Mouse (Mus musculus) CH12.LX (cell line): ENCODE results near the gene Wbp1l. TPM values are rescaled to one million over a fixed set of nuclear protein-coding genes. Genes with fewer than 3 reads are reported as not detected.

Experiments used
- DNase-seq: peaks from one replicate; pipeline ENCODE4 v3.0.0-alpha.2; 2013; ENCODE audit errors: extremely low read depth
- H3K27ac ChIP-seq: 2 replicates; pipeline ENCODE4 v1.5.1; 2012; ENCODE audit warnings: low read depth, mild to moderate bottlenecking, control low read depth, moderate library complexity; ENCODE audit not compliant: insufficient read depth
- H3K27me3 ChIP-seq: replicated peaks from 2 replicates; pipeline ENCODE3; 2012; ENCODE audit warnings: inconsistent platforms
- H3K36me3 ChIP-seq, 2 experiments: replicated peaks in 1 of 2; 2 replicates each; pipeline versions ENCODE3 to v1.6.1; 2012; ENCODE audit warnings: inconsistent platforms in 1 of 2, low read length in 1 of 2, mild to moderate bottlenecking in 1 of 2, mixed read lengths in 1 of 2, moderate library complexity in 1 of 2; ENCODE audit not compliant: control insufficient read depth in 1 of 2, insufficient read depth in 1 of 2
- H3K4me1 ChIP-seq, 2 experiments: 2 replicates each; pipeline ENCODE4 v1.6.1; 2012; ENCODE audit warnings: inconsistent platforms in 1 of 2, moderate library complexity in 1 of 2; ENCODE audit not compliant: insufficient read depth in 2 of 2, control insufficient read depth in 1 of 2
- H3K4me2 ChIP-seq: 2 replicates; pipeline ENCODE4 v1.6.1; 2012; ENCODE audit warnings: low read depth, mild to moderate bottlenecking, control low read depth; ENCODE audit not compliant: poor library complexity, insufficient read depth, severe bottlenecking
- H3K4me3 ChIP-seq, 3 experiments: fragments of 150-350 bp in 1 of 3; sonication (generic) in 1 of 3; replicated peaks in 1 of 3; 2 replicates each; pipeline versions ENCODE3 to v1.5.1; 2011 to 2012; ENCODE audit warnings: low read depth in 2 of 3, low read length in 2 of 3, mild to moderate bottlenecking in 2 of 3, moderate library complexity in 2 of 3, control low read depth in 1 of 3, improper control_type of control experiment in 1 of 3, inconsistent platforms in 1 of 3, mixed read lengths in 1 of 3; ENCODE audit not compliant: poor library complexity in 1 of 3
- H3K79me2 ChIP-seq: replicated peaks from 2 replicates; pipeline ENCODE4 v1.6.1; 2012; ENCODE audit warnings: mild to moderate bottlenecking, moderate library complexity; ENCODE audit not compliant: control insufficient read depth, poor library complexity, insufficient read depth, severe bottlenecking; ENCODE audit errors: extremely low read depth
- H3K9ac ChIP-seq: 2 replicates; pipeline ENCODE4 v1.6.1; 2012; ENCODE audit warnings: low read depth, mild to moderate bottlenecking, control low read depth, moderate library complexity; ENCODE audit not compliant: insufficient read depth
- H3K9me3 ChIP-seq: replicated peaks from 2 replicates; pipeline ENCODE3; 2012; ENCODE audit warnings: low read length, inconsistent platforms, mixed read lengths
- BHLHE40 ChIP-seq: IDR thresholded peaks from 2 replicates; pipeline ENCODE4 v1.6.1; 2011; ENCODE audit warnings: mild to moderate bottlenecking, low read depth, low read length, improper control_type of control experiment
- CHD1 ChIP-seq: IDR thresholded peaks from 2 replicates; pipeline ENCODE4 v1.6.1; 2012; ENCODE audit warnings: low read depth, low read length, improper control_type of control experiment, inconsistent platforms
- ELF1 ChIP-seq: IDR thresholded peaks from 2 replicates; pipeline ENCODE4 v1.6.1; 2014; ENCODE audit warnings: low read depth, mild to moderate bottlenecking, inconsistent platforms, low read length, improper control_type of control experiment
- GABPA ChIP-seq: IDR thresholded peaks from 2 replicates; pipeline ENCODE4 v1.6.1; 2012; ENCODE audit warnings: low read depth, low read length, improper control_type of control experiment, inconsistent platforms; ENCODE audit not compliant: insufficient replicate concordance
- HCFC1 ChIP-seq: IDR thresholded peaks from 2 replicates; pipeline ENCODE4 v1.6.1; 2012; ENCODE audit warnings: low read depth, mild to moderate bottlenecking, inconsistent platforms, low read length, improper control_type of control experiment
- JUN ChIP-seq: IDR thresholded peaks from 2 replicates; pipeline ENCODE4 v1.6.1; 2011; ENCODE audit warnings: low read depth, mild to moderate bottlenecking, low read length, improper control_type of control experiment, moderate library complexity; ENCODE audit not compliant: insufficient read depth
- MAFK ChIP-seq: IDR thresholded peaks from 2 replicates; pipeline ENCODE4 v1.6.1; 2011; ENCODE audit warnings: low read length, improper control_type of control experiment; ENCODE audit not compliant: insufficient replicate concordance
- MEF2A ChIP-seq: IDR thresholded peaks from 2 replicates; pipeline ENCODE4 v1.6.1; 2014; ENCODE audit warnings: low read depth, mild to moderate bottlenecking, inconsistent platforms, low read length, improper control_type of control experiment, borderline replicate concordance
- NELFE ChIP-seq: IDR thresholded peaks from 2 replicates; pipeline ENCODE4 v1.6.1; 2011; ENCODE audit warnings: low read depth, low read length, improper control_type of control experiment
- NRF1 ChIP-seq: IDR thresholded peaks from 2 replicates; pipeline ENCODE4 v1.6.1; 2014; ENCODE audit warnings: low read depth, mild to moderate bottlenecking, inconsistent platforms, low read length, improper control_type of control experiment, moderate library complexity
- PAX5 ChIP-seq: IDR thresholded peaks from 2 replicates; pipeline ENCODE4 v1.6.1; 2012; ENCODE audit warnings: low read length, inconsistent platforms, mixed read lengths
- RAD21 ChIP-seq: IDR thresholded peaks from 2 replicates; pipeline ENCODE4 v1.6.1; 2011; ENCODE audit warnings: low read depth, mild to moderate bottlenecking, low read length, improper control_type of control experiment, moderate library complexity
- RCOR1 ChIP-seq: conservative IDR thresholded peaks from 2 replicates; pipeline ENCODE4 v1.6.1; 2012; ENCODE audit warnings: low read depth, mild to moderate bottlenecking, inconsistent platforms, low read length, improper control_type of control experiment
- SIN3A ChIP-seq: IDR thresholded peaks from 2 replicates; pipeline ENCODE4 v1.6.1; 2012; ENCODE audit warnings: low read length, improper control_type of control experiment, inconsistent platforms
- TBP ChIP-seq: conservative IDR thresholded peaks from 2 replicates; pipeline ENCODE4 v1.6.1; 2011; ENCODE audit warnings: low read depth, low read length, improper control_type of control experiment
- ZKSCAN1 ChIP-seq: IDR thresholded peaks from 2 replicates; pipeline ENCODE4 v1.6.1; 2012; ENCODE audit warnings: low read depth, inconsistent platforms, low read length, improper control_type of control experiment, borderline replicate concordance
- ZMIZ1 ChIP-seq: IDR thresholded peaks from 2 replicates; pipeline ENCODE4 v1.6.1; 2012; ENCODE audit warnings: low read depth, mild to moderate bottlenecking, inconsistent platforms, low read length, improper control_type of control experiment
- dilution Hi-C: fragments of 300-500 bp; cut with MboI; formaldehyde crosslinking; loops from 2 replicates; pipeline ENCODE4 v1.14.3; 2020; ENCODE audit warnings: low sequenced_read_pairs; ENCODE audit not compliant: extremely low pct_unique_long_range_greater_than_20kb, extremely low pct_ligation_motif_present
- in situ Hi-C: fragments of 300-500 bp; cut with MboI; formaldehyde crosslinking; loops from 3 replicates; pipeline ENCODE4 v1.14.3; 2019; ENCODE audit warnings: low sequenced_read_pairs, low pct_ligation_motif_present, low pct_unique_long_range_greater_than_20kb, mixed read lengths
- polyA plus RNA-seq: library from polyadenylated mRNA; unstranded; fragments of >175 nt; gene quantifications from 2 replicates; pipeline ENCODE4 v1.2.1, GENCODE M21; 2012; ENCODE audit warnings: low read depth; ENCODE audit not compliant: insufficient read length
- total RNA-seq, 2 experiments: library from RNA; depleted of rRNA; stranded (reverse); fragments of 300-350 nt in 1 of 2; fragments of >200 nt in 1 of 2; gene quantifications; 2 replicates each; pipeline ENCODE4 v1.2.3; 2012 to 2014

Wbp1l gene
- total and polyA plus RNA-seq, 3 experiments = 11.6 to 23.5 (median 17.4) TPM

- TF ChIP-seq HCFC1 = peak; percentile 44; the same call in 1 of the 2 replicates
- TF ChIP-seq SIN3A = peak; percentile 85
- TF ChIP-seq CHD1 = no peak
- peak; percentile 53; the same call in 1 of the 2 replicates for TF ChIP-seq ZMIZ1
- no peak for TF ChIP-seq PAX5
- TF ChIP-seq RAD21 = no peak; the same call in 1 of the 2 replicates
- TF ChIP-seq ELF1 = no peak
- TF ChIP-seq NELFE = peak; percentile 74
- no peak for TF ChIP-seq JUN
- peak; percentile 61; the same call in 1 of the 2 replicates for TF ChIP-seq TBP
These were observed 25.6 kb upstream of the Wbp1l start, which contains the start of the genes Arl3 and Sfxn2 (continued) for GRCm38 (mm10) chr19:46572951-46573937.

GRCm38 (mm10) chr19:46573990-46574389 lies 24.9 kb upstream of the Wbp1l start:
- peaks cover 4 to 36% of the 10 kb centered on the region in 2 experiments for H3K4me1 ChIP-seq
- no peaks in the 10 kb centered on the region for H3K9me3 ChIP-seq
- H3K79me2 ChIP-seq = no peaks in the 10 kb centered on the region; the same call in 1 of the 2 replicates
- TF ChIP-seq ZKSCAN1 = no peak
- TF ChIP-seq BHLHE40 = no peak
- TF ChIP-seq RCOR1 = no peak
- TF ChIP-seq NRF1 = no peak
- TF ChIP-seq NELFE = no peak
- TF ChIP-seq MAFK = no peak
- no peak for TF ChIP-seq GABPA
- TF ChIP-seq MEF2A = no peak
- H3K36me3 ChIP-seq = peaks cover 0 to 1% of the 10 kb centered on the region in 2 experiments
- DNase-seq = no peak
- dilution Hi-C loops (no loop called here), in situ Hi-C loops (no loop called here)
- no peak overlapping the region for H3K27ac ChIP-seq
- H3K9ac ChIP-seq = peak overlapping the region; percentile 57
- H3K27me3 ChIP-seq = no peaks in the 10 kb centered on the region
- H3K4me3 ChIP-seq = peak overlapping the region in 2 of 3 experiments; percentile 65 to 85
- peak overlapping the region; percentile 82; the same call in 1 of the 2 replicates for H3K4me2 ChIP-seq
